Mouse (Mus musculus) adipocyte (in vitro differentiated cells): Measurements from ENCODE around the gene Gm8334.
"Not testable (repeated sequence)": the region's sequence is repeated elsewhere in the genome, so short reads cannot be mapped to it uniquely, and the experiment has no call there.

ENCODE experiments used
- DNase-seq: peaks from one replicate; pipeline ENCODE4 v3.0.0-alpha.2; 2016; ENCODE audit warnings: low spot score

Gene Gm8334

DNA sequence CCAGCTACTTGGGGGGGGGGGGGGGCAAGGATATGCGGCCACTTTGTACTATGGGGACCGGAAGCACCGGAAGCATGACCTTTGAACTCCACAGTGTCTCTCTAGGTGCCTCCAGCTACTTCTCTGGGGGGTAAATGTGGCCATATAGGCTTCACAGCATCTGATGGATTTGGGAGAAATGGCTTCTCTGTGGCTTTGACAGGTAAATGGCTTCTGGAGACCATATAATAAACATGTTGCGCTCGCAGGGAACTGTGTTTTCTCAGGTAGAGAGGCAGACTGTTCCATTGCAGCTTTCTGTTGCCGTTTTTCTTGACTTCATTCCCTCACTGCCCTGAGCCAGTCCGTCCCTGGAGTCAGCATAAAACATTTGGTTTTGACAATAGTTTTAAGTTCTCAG is at the start of gene Gm8334:
Gene Gm8334, minus strand, starts transcription at position 101 of the 400 bp plus-strand sequence.
- DNase-seq: not testable (repeated sequence)

- not testable (repeated sequence) for DNase-seq
Observed at GRCm38 (mm10) chrX:148663298-148663697, 48.3 kb upstream of the Gm8334 start, which contains the start of gene Gm15127. Gene Gm15127, plus strand, starts transcription at chrX:148663598.
